Mouse (Mus musculus): ENCODE measurements around the gene Lsm7.
A peak's percentile ranks its signal among the peaks of the same experiment; 100 is the strongest.

The Lsm7 gene

GRCm38 (mm10) chr10:80810084-80810483, 44.9 kb downstream of the Lsm7 start:
- no peak for DNase-seq

GRCm38 (mm10) chr10:80808985-80809632, 45.9 kb downstream of the Lsm7 start:
- DNase-seq, result no peak

GRCm38 (mm10) chr10:80808099-80808984, 46.7 kb downstream of the Lsm7 start:
- DNase-seq, result peak in 1 of 2 experiments; percentile 27

- peak; percentile 87 to 89 for DNase-seq
Observed at GRCm38 (mm10) chr10:80807057-80807627, 47.9 kb downstream of the Lsm7 start.

GRCm38 (mm10) chr10:80806341-80807056, 48.5 kb downstream of the Lsm7 start:
- no peak for DNase-seq

GRCm38 (mm10) chr10:80805925-80806324, 49.1 kb downstream of the Lsm7 start:
- peak; percentile 86 to 89 for DNase-seq

- DNase-seq, result no peak
Observed at GRCm38 (mm10) chr10:80805322-80805721, 49.7 kb downstream of the Lsm7 start.

- DNase-seq, result no peak
Observed at GRCm38 (mm10) chr10:80804916-80805315, 50.1 kb downstream of the Lsm7 start, which contains the start of gene Amh. Amh (plus strand) TSS chr10:80805243.

GRCm38 (mm10) chr10:80804340-80804739, 50.7 kb downstream of the Lsm7 start:
- DNase-seq, result no peak

GRCm38 (mm10) chr10:80802996-80803395, 52.0 kb downstream of the Lsm7 start:
- no peak for DNase-seq
